In genomic region chr3:75579352-75579751, GRCm38 (mm10) we compare ENCODE assay signal across 10 mouse cellular contexts. TPM values are rescaled to one million over a fixed set of nuclear protein-coding genes. Genes with fewer than 3 reads are reported as not detected.
A peak's percentile ranks its signal among the peaks of the same experiment; 100 is the strongest.
DNase-seq lines count a peak whose midpoint lies in the region; ATAC-seq and TF ChIP-seq lines count a peak whose summit lies in the region.
"Had no signal": no experiment of that assay in that cellular context is flagged by ENCODE, and none has a peak within 500 bp of the region (broad histone marks: within the 10 kb centered on the region; RNA-seq: fewer than 3 reads in every experiment).

No protein-coding gene starts in this region.

- no peak overlapping the region for H3K27ac ChIP-seq in heart, embryonic 11.5 days (ENCODE audit: low read depth, low read length)
- no peak overlapping the region for H3K27ac ChIP-seq in lung, embryonic 14.5 days (ENCODE audit: low read depth)
- no peak overlapping the region for H3K27ac ChIP-seq in spleen, adult 2 months (ENCODE audit: insufficient read depth, low read length)
- H3K27ac ChIP-seq in intestine, embryonic 16.5 days (ENCODE audit: low read length), result no peak overlapping the region
- H3K27ac ChIP-seq: hindbrain, embryonic 15.5 days had no signal

- intact Hi-C loops in heart, postnatal 14 days (cut with DNase I), result no loop called here

- ATAC-seq in heart, embryonic 11.5 days (replicated peaks; ENCODE audit: insufficient number of reproducible peaks, low FRiP score, low TSS enrichment), result no peak
- ATAC-seq in lung, embryonic 14.5 days (ENCODE audit: insufficient read depth), result no peak
- no peak for ATAC-seq in intestine, embryonic 16.5 days

- no peak overlapping the region for H3K4me2 ChIP-seq in heart, embryonic 11.5 days
- no peak overlapping the region for H3K4me2 ChIP-seq in lung, embryonic 14.5 days
- no peak overlapping the region for H3K4me2 ChIP-seq in intestine, embryonic 16.5 days (ENCODE audit: low read depth, low read length)
- H3K4me2 ChIP-seq: hindbrain, embryonic 15.5 days had no signal

- H3K27me3 ChIP-seq in heart, embryonic 11.5 days (ENCODE audit: control insufficient read depth, insufficient read depth, low read length), result no peaks in the 10 kb centered on the region
- H3K27me3 ChIP-seq in lung, embryonic 14.5 days (ENCODE audit: insufficient read depth, low read length), result no peaks in the 10 kb centered on the region
- H3K27me3 ChIP-seq in spleen, adult 2 months (ENCODE audit: control insufficient read depth, insufficient read depth, low read length), result no peaks in the 10 kb centered on the region
- H3K27me3 ChIP-seq in intestine, embryonic 16.5 days (replicated peaks; ENCODE audit: control insufficient read depth, insufficient read depth, low read length), result no peaks in the 10 kb centered on the region
- H3K27me3 ChIP-seq: hindbrain, embryonic 15.5 days had no signal

- peak; percentile 8 to 12 for DNase-seq in heart, postnatal 14 days
- DNase-seq in CD4-positive, CD25-positive, alpha-beta regulatory T cell, adult 2 months (ENCODE audit: low read depth, low spot score), result peak; percentile 74
- peak; percentile 11 for DNase-seq in c-Kit-positive CD71-positive TER-119-negative erythroid progenitor cells, embryonic 14.5 days (ENCODE audit: low read depth)
- DNase-seq in lung, embryonic 14.5 days, result peak; percentile 40
- DNase-seq in spleen, adult 2 months (ENCODE audit: low read depth in 1 of 2, low spot score in 2 of 2), result peak; percentile 22 to 47
- no peak for DNase-seq in right cerebral cortex, adult 2 months (ENCODE audit: low spot score in 2 of 2)

- no peaks in the 10 kb centered on the region for H3K36me3 ChIP-seq in heart, embryonic 11.5 days (ENCODE audit: control insufficient read depth, insufficient read depth, low read length)
- no peaks in the 10 kb centered on the region for H3K36me3 ChIP-seq in lung, embryonic 14.5 days (ENCODE audit: insufficient read depth)
- no peaks in the 10 kb centered on the region for H3K36me3 ChIP-seq in spleen, adult 2 months (ENCODE audit: control insufficient read depth, insufficient read depth, low read length)
- no peaks in the 10 kb centered on the region for H3K36me3 ChIP-seq in intestine, embryonic 16.5 days (ENCODE audit: control insufficient read depth, insufficient read depth, low read length)
- H3K36me3 ChIP-seq: hindbrain, embryonic 15.5 days had no signal

- TF ChIP-seq POLR2A in spleen, adult 2 months (IDR thresholded peaks at IDR 0.05; ENCODE audit: low read depth, low read length), result no peak

- H3K9me3 ChIP-seq in heart, embryonic 11.5 days (replicated peaks; ENCODE audit: control insufficient read depth, low read length), result no peaks in the 10 kb centered on the region
- no peaks in the 10 kb centered on the region for H3K9me3 ChIP-seq in lung, embryonic 14.5 days (ENCODE audit: low read depth, low read length)
- no peaks in the 10 kb centered on the region for H3K9me3 ChIP-seq in intestine, embryonic 16.5 days (ENCODE audit: control insufficient read depth, low read length)
- H3K9me3 ChIP-seq: hindbrain, embryonic 15.5 days had no signal

- no peak overlapping the region for H3K9ac ChIP-seq in heart, embryonic 11.5 days (ENCODE audit: low read depth, low read length)
- no peak overlapping the region for H3K9ac ChIP-seq in lung, embryonic 14.5 days
- no peak overlapping the region for H3K9ac ChIP-seq in intestine, embryonic 16.5 days (ENCODE audit: low read depth, low read length)
- H3K9ac ChIP-seq: hindbrain, embryonic 15.5 days had no signal

- 42% methylated on average over 4 of the region's 4 CpGs for WGBS in heart, embryonic 11.5 days (ENCODE audit: insufficient replicate concordance)
- 45% methylated on average over 4 of the region's 4 CpGs for WGBS in lung, embryonic 14.5 days
- WGBS in spleen, adult 2 months, result 62% methylated on average over 4 of the region's 4 CpGs
- 57% methylated on average over 4 of the region's 4 CpGs for WGBS in intestine, embryonic 16.5 days

- H3K4me3 ChIP-seq in heart, embryonic 11.5 days (ENCODE audit: low read depth, low read length), result no peak overlapping the region
- H3K4me3 ChIP-seq in lung, embryonic 14.5 days (ENCODE audit: low read depth, low read length), result no peak overlapping the region
- H3K4me3 ChIP-seq in spleen, adult 2 months (ENCODE audit: extremely low read depth, insufficient read depth, insufficient read length), result no peak overlapping the region
- H3K4me3 ChIP-seq in intestine, embryonic 16.5 days (ENCODE audit: low read length), result no peak overlapping the region
- H3K4me3 ChIP-seq: hindbrain, embryonic 15.5 days; myocyte had no signal

- TF ChIP-seq CTCF in lung, embryonic 14.5 days (IDR thresholded peaks at IDR 0.05; ENCODE audit: low read depth), result peak; percentile 33; the same call in 1 of the 2 replicates
- TF ChIP-seq CTCF in spleen, adult 2 months (IDR thresholded peaks at IDR 0.05; ENCODE audit: extremely low read depth, insufficient read depth, insufficient read length, insufficient replicate concordance), result no peak

- H3K4me1 ChIP-seq in heart, embryonic 11.5 days (ENCODE audit: control insufficient read depth, insufficient read depth, low read length), result no peaks in the 10 kb centered on the region
- no peaks in the 10 kb centered on the region for H3K4me1 ChIP-seq in lung, embryonic 14.5 days (ENCODE audit: insufficient read depth)
- H3K4me1 ChIP-seq in spleen, adult 2 months (ENCODE audit: control insufficient read depth, insufficient read depth, insufficient read length), result peaks cover 3% of the 10 kb centered on the region; the same call in 1 of the 2 replicates
- H3K4me1 ChIP-seq in intestine, embryonic 16.5 days (ENCODE audit: control insufficient read depth, insufficient read depth, low read length), result no peaks in the 10 kb centered on the region
- H3K4me1 ChIP-seq: hindbrain, embryonic 15.5 days had no signal

RNA-seq across cellular contexts. Expression of gene Serpini1, which starts 22.0 kb away (rescaled TPM):
- 1 to 10 TPM; 6.0 to 6.6 TPM for total RNA-seq in heart, postnatal 14 days (2021)
- polyA plus RNA-seq in heart, embryonic 11.5 days (2014; fragmentation: Nextera tagmentation; extraction: Ambion mirVana), result 1.0 and 2.3 TPM in 2 replicates
- 1.1 and 1.6 TPM in 2 replicates for polyA plus RNA-seq in lung, embryonic 14.5 days (2014; fragmentation: Nextera tagmentation; extraction: Ambion mirVana)
- 0.72 and 0.92 TPM in 2 replicates for polyA plus RNA-seq in spleen, adult 2 months (2012; rRNA removed)
- polyA plus RNA-seq in intestine, embryonic 16.5 days (2015; fragmentation: Nextera tagmentation; extraction: Ambion mirVana), result 23.6 and 25.7 TPM in 2 replicates

RNA-seq across cellular contexts. Expression of gene Pdcd10, which starts 22.7 kb away (rescaled TPM):
- total RNA-seq in heart, postnatal 14 days (2021), result 10 to 100 TPM; 30.9 to 35.1 TPM
- 73.4 and 81.3 TPM in 2 replicates for polyA plus RNA-seq in heart, embryonic 11.5 days (2014; fragmentation: Nextera tagmentation; extraction: Ambion mirVana)
- polyA plus RNA-seq in lung, embryonic 14.5 days (2014; fragmentation: Nextera tagmentation; extraction: Ambion mirVana), result 93.8 and 103 TPM in 2 replicates
- polyA plus RNA-seq in spleen, adult 2 months (2012; rRNA removed), result 2.4 and 4.1 TPM in 2 replicates
- 74.2 and 79.9 TPM in 2 replicates for polyA plus RNA-seq in intestine, embryonic 16.5 days (2015; fragmentation: Nextera tagmentation; extraction: Ambion mirVana)

Comparison
In these comparisons a context has a peak if more than half of its experiments do, and no peak if none do; other contexts are left out.
1. DNase-seq: peak in heart, postnatal 14 days (2 of 2), CD4-positive, CD25-positive, alpha-beta regulatory T cell, adult 2 months (single experiment), c-Kit-positive CD71-positive TER-119-negative erythroid progenitor cells, embryonic 14.5 days (single experiment), lung, embryonic 14.5 days (single experiment) and spleen, adult 2 months (2 of 2); none in right cerebral cortex, adult 2 months (0 of 2).
2. RNA of gene Pdcd10, which starts 22.7 kb away (polyA plus RNA-seq): 93.8 to 103 TPM in lung, embryonic 14.5 days, 74.2 to 79.9 TPM in intestine, embryonic 16.5 days and 73.4 to 81.3 TPM in heart, embryonic 11.5 days; 2.4 to 4.1 TPM in spleen, adult 2 months; every median in the first group is over 10 times any median in the second.